Mouse (Mus musculus) small intestine, adult 2 months (tissue): ENCODE measurements around the gene Klhl31.

Experiments used
- CTCF ChIP-seq: fragments of 200-500 bp; IDR thresholded peaks from 2 replicates; pipeline ENCODE4 v1.5.1; 2012; ENCODE audit warnings: low read depth, mild to moderate bottlenecking, control low read depth, inconsistent platforms, low read length, moderate library complexity, mixed read lengths; ENCODE audit not compliant: insufficient replicate concordance, insufficient read length; ENCODE audit errors: extremely low read depth
- POLR2A ChIP-seq: fragments of 200-500 bp; IDR thresholded peaks from 2 replicates; pipeline ENCODE4 v1.6.1; 2012; ENCODE audit warnings: low read depth, mild to moderate bottlenecking, control low read depth, inconsistent platforms, low read length, moderate library complexity

- TF ChIP-seq CTCF (no peak), POLR2A (no peak)
These were observed 37.7 kb downstream of the Klhl31 start for GRCm38 (mm10) chr9:77673986-77674385.
